Mouse (Mus musculus): ENCODE data around the gene Mrps10. TPM values are rescaled to one million over a fixed set of nuclear protein-coding genes. Genes with fewer than 3 reads are reported as not detected.
"Not testable (repeated sequence)": the region's sequence is repeated elsewhere in the genome, so short reads cannot be mapped to it uniquely, and the experiment has no call there.

Gene Mrps10
- 47.5 and 53.5 TPM in 2 replicates for total RNA-seq (2021)
- long read RNA-seq, transcript Mrps10-204 (7 exons, 1,017 nt) = major isoform, 27 of 62 reads
- long read RNA-seq, transcript Mrps10-203 (7 exons, 1,018 nt) = minor isoform, 23 of 62 reads
- long read RNA-seq, partial matches to known transcripts = 5 of 62 reads
- long read RNA-seq, other reads (novel, unspliced or antisense) = 7 of 62 reads

DNA sequence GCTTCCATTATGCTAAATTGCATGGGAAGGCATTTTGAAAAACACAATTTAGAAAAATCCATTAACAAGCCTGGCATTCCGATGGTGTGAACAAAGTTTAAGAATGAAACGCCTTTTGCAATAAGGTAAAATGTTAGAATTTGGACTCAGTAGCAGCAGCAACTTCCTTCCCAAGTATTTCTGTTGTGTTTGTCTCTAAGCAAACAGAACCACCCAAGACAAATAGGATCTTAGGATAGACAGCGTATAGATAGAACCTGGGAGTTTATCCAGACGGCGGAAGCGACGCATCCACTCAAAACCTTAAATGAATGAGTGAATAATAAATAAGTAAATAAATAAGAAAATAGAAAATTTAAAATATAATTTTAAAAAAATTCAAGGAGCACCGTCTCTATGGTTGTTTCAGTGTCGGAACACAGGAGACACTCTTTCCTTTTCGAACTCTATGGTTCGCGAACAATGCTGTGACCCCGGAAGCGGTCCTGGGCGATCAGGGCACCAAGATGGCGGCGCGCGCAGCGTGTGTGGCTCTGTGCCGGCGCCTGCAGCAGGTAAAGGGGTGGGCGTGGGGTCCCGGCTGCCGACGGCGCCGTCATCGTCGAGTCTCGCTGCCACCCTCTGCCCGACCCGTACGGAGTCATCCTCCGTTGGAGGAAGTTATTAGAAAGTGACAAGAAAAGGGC, at the start of gene Mrps10:
Mrps10 (plus strand) TSS at position 487 of the 686 bp plus-strand sequence.
- DNase-seq = peak; percentile 85

- no peak for DNase-seq
Measured at GRCm38 (mm10) chr17:47318972-47319625, 49.6 kb upstream of the Mrps10 start.

GRCm38 (mm10) chr17:47319761-47320160, 48.9 kb upstream of the Mrps10 start:
- no peak for DNase-seq

DNA sequence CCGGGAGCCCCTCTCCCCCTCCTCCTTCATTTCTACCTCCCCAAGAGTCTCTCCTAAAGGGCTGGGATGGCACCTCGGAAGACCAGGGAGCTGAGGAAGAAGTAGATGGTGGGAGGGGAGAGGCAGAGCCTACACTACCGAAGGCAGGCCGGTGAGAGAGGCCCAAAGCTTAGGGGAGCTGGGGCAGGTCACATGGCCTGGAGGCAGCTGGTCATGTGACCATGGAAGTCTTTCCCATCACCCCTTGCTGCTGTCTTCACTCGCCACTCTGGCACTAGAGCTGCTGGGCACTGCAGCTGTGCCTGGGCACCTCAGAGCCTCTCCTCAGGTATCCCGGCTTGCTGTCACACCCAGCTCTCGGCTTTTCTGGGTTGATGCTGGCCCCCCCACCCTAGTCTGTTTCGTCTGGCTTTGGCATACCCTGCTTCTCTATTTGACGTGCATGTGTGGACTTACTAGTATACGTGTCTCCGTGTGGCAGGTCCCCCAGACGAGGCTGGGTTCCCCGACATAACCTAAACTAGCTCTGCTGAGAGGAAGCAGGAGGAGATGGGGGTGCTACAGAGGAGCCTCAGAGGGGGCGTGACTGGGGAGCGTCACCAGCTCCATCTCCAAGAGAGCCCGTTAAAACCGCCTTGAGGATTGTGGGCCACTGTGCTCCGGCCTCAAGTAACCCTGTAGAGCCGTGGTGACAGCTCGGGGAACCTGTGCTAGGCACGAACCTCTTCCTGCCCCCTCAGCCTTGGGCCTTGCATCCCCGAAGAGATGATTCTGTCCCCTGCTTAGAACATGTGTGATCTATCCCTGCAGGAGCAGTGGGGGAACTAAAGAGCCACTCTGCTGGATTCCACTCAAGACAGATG, 46.3 kb upstream of the Mrps10 start:
- DNase-seq = no peak

GRCm38 (mm10) chr17:47322991-47323295, 45.7 kb upstream of the Mrps10 start:
- DNase-seq = no peak

GRCm38 (mm10) chr17:47327559-47327958, 41.1 kb upstream of the Mrps10 start:
- DNase-seq = no peak

GRCm38 (mm10) chr17:47327969-47328368, 40.7 kb upstream of the Mrps10 start:
- DNase-seq = no peak

GRCm38 (mm10) chr17:47328552-47329343, 39.9 kb upstream of the Mrps10 start:
- no peak for DNase-seq

- no peak for DNase-seq
Measured at GRCm38 (mm10) chr17:47330616-47331015, 38.1 kb upstream of the Mrps10 start.

DNA sequence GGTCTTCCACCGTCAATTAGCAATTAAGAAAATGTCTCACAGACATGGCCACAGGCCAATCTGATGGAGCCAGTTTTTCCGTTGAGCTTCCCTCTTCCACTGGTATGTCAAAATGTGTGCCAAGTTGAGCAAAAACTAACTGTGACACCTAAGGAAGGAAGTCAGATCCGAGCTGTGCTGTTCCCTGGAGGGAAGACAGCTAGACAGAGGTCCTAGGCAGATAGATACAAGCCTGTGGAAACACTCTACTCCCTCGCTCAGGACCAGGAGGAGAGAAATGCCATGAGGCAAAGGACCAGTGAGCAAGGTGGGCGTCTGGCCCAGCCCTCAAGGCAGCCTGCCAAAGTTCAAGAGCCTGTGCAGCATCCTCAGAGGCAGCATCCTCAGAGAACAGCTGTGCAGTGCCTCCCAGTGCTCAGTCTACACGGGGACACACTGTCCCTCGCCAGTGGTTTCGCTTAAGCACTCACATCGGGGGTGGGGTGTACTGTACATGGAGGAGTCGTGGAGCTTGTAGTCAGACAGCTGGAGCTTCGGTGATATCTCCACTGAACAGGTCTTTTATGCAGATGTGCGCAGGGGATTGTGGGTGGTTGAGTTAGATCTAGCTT, 36.6 kb upstream of the Mrps10 start:
- DNase-seq = no peak

- not testable (repeated sequence) for DNase-seq
Measured at GRCm38 (mm10) chr17:47332664-47333063, 36.0 kb upstream of the Mrps10 start.

DNA sequence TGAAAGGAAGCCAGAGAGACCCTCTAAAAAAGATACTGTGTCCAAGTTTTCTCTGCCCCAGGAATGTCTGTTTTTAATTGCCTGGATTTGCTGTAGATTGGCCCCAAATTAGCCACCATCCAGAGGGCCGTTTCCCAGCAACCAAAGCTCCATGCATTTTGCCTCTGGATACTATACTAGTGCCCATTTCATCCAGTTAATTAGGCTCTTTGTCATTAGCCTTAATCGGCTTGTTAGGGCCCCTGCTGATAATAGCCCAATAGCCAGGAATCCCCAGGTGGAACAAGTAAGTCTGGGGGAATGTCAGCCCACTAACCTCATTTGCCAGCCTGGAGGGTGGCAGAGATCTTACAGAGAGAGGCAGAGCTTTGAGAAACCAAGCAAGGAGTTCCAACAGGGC, 35.3 kb upstream of the Mrps10 start:
- no peak for DNase-seq

GRCm38 (mm10) chr17:47343121-47343520, 25.6 kb upstream of the Mrps10 start:
- no peak for DNase-seq

- no peak for DNase-seq
Measured at GRCm38 (mm10) chr17:47349721-47350319, 18.9 kb upstream of the Mrps10 start.

GRCm38 (mm10) chr17:47359964-47360363, 8.7 kb upstream of the Mrps10 start:
- peak; percentile 71 for DNase-seq

DNA sequence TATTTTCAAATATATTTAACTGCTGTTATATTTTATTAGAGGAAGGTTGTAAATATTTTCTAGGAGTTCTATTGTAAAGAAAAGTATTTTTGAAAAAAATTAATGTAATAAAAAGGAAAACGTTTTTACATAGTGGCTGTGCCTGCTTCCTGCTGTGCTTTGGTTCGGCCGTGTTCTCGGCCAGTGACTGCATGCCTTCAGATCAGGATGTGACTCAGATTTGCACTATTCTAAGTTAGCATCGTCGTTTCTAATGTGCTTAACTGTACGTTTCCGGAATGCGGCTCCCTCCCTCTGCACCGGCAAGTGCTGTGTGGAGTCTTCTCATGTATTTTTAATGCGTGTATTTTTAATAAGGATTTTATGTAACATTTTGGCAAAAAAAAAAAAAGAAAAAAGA, 7.3 kb upstream of the Mrps10 start:
- no peak for DNase-seq

DNA sequence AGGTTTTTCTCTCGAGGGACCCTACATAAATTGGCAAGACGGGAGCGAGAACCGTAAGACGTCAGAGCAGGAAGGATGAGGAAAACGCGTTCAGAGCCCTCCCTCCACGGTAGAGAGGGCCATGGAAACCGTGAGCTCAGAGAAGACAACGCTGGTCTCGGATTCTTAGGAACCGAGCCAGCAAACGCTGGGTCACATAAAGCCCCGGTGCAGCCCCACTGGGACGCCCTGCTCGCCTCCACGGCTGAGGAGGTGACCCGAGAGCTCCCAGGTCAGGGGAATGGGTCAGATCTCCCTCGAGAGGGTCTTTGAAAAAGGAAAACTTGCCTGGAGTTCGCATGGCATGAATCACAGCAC, 378 bp downstream of the Mrps10 start:
- peak; percentile 30 for DNase-seq

DNA sequence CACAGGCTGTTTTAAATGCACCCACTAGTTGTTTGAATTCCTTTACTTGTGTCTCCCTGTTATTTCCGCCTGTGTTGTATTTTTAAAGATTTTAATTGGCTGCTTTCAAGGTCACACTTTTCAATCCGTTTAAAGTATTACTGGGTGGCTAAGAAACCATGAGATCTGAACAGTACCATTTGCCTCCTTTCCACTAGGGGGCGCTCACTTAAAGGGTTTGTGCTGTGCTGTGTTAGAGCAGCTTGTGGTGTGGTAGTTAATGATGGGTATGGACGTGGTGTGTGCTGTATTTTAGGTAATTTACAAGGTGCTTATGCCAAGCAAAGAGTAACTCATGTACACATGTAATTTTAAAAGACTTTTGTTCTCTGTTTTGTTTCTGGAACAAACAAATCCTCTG, 2.8 kb downstream of the Mrps10 start:
- peak; percentile 53 for DNase-seq

GRCm38 (mm10) chr17:47373991-47374390, 5.3 kb downstream of the Mrps10 start:
- no peak for DNase-seq

GRCm38 (mm10) chr17:47376779-47377280, 8.1 kb downstream of the Mrps10 start:
- no peak for DNase-seq

- no peak for DNase-seq
Measured at GRCm38 (mm10) chr17:47378133-47378532, 9.4 kb downstream of the Mrps10 start.

All from adrenal gland, postnatal 25 days (tissue).